Mouse (Mus musculus) cerebellum, adult 2 months (tissue): Measurements from ENCODE around the gene Depdc1b.

Source experiments
- CTCF ChIP-seq: fragments of 200-500 bp; IDR thresholded peaks from 2 replicates; pipeline ENCODE4 v1.5.1; 2011; ENCODE audit warnings: low read depth, mild to moderate bottlenecking, control low read depth, low read length, moderate library complexity, borderline replicate concordance; ENCODE audit not compliant: insufficient read depth
- POLR2A ChIP-seq: fragments of 200-500 bp; IDR thresholded peaks from 2 replicates; pipeline ENCODE4 v1.6.1; 2011; ENCODE audit warnings: low read length, control low read depth, borderline replicate concordance; ENCODE audit not compliant: insufficient read depth

- TF ChIP-seq CTCF (no peak), POLR2A (no peak)
These were observed 39.6 kb upstream of the Depdc1b start for GRCm38 (mm10) chr13:108276561-108276960.
